Mouse (Mus musculus) spleen, adult 2 months (tissue): Measurements from ENCODE around the gene Efna5. TPM values are rescaled to one million over a fixed set of nuclear protein-coding genes. Genes with fewer than 3 reads are reported as not detected.

Experiments used
- DNase-seq, 2 experiments: peaks; one replicate each; pipeline versions ENCODE4 v3.0.0 to v3.0.0-alpha.2; 2012 to 2021; ENCODE audit warnings: low spot score in 2 of 2, low read depth in 1 of 2
- H3K27ac ChIP-seq: fragments of 200-500 bp; 2 replicates; pipeline ENCODE4 v1.5.1; 2012; ENCODE audit warnings: low read length, inconsistent platforms; ENCODE audit not compliant: insufficient read depth
- H3K27me3 ChIP-seq: fragments of 200-500 bp; 2 replicates; pipeline ENCODE4 v1.6.1; 2012; ENCODE audit warnings: mild to moderate bottlenecking, moderate library complexity, low read length, inconsistent platforms; ENCODE audit not compliant: control insufficient read depth, insufficient read depth
- H3K36me3 ChIP-seq: fragments of 200-500 bp; 2 replicates; pipeline ENCODE4 v1.6.1; 2012; ENCODE audit warnings: mild to moderate bottlenecking, low read length, inconsistent platforms; ENCODE audit not compliant: control insufficient read depth, insufficient read depth
- H3K4me1 ChIP-seq: fragments of 200-500 bp; 2 replicates; pipeline ENCODE4 v1.6.1; 2011; ENCODE audit warnings: inconsistent platforms; ENCODE audit not compliant: control insufficient read depth, insufficient read depth, insufficient read length
- H3K4me3 ChIP-seq: fragments of 200-500 bp; 2 replicates; pipeline ENCODE4 v1.5.1; 2011; ENCODE audit warnings: mild to moderate bottlenecking, inconsistent platforms; ENCODE audit not compliant: insufficient read depth, insufficient read length; ENCODE audit errors: extremely low read depth
- CTCF ChIP-seq: fragments of 200-500 bp; IDR thresholded peaks from 2 replicates; pipeline ENCODE4 v1.5.1; 2011; ENCODE audit warnings: mild to moderate bottlenecking, inconsistent platforms; ENCODE audit not compliant: insufficient read depth, insufficient read length, insufficient replicate concordance; ENCODE audit errors: extremely low read depth
- POLR2A ChIP-seq: fragments of 200-500 bp; IDR thresholded peaks from 2 replicates; pipeline ENCODE4 v1.6.1; 2011; ENCODE audit warnings: low read depth, low read length, inconsistent platforms
- WGBS: fragments of 180-500 bp; shearing (Covaris S2); methylation state at CpG from one replicate; pipeline ENCODE4 v1.1.7; 2018; 5-methylcytosine and 5-hydroxymethylcytosine counted together
- polyA plus RNA-seq: library from polyadenylated mRNA; depleted of rRNA; stranded (reverse); fragments of >200 nt; gene quantifications from 2 replicates; pipeline ENCODE4 v1.2.3, GENCODE M21; 2012

The Efna5 gene
- polyA plus RNA-seq, 1 experiment, result 0.30 TPM

DNA sequence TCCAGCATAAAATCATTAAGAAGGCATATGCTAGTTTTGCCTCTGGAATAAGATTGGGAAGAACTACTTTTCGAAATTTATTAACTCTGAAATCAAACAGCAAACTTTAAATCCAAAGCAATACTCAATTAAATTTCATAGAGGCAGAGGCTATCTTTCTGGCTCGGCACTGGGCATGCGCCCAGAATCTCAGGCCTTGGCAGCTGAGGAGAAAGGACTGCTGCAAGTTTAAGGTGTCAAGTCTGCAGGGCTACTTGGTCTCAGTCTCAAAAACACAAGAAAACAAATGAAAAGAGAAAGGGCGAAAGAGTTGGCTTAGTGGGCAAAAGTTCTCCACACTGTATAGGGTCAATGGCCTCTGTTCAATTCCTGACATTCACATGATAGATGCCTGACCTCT lies 258.6 kb downstream of the Efna5 start:
- Histone ChIP-seq H3K27ac (no peak overlapping the region), H3K4me3 (no peak overlapping the region), H3K27me3 (no peaks in the 10 kb centered on the region), H3K36me3 (no peaks in the 10 kb centered on the region), H3K4me1 (no peaks in the 10 kb centered on the region)
- 90% methylated on average over 4 of the region's 4 CpGs for WGBS
- DNase-seq, result no peak
- no peak for TF ChIP-seq CTCF
- no peak for TF ChIP-seq POLR2A

DNA sequence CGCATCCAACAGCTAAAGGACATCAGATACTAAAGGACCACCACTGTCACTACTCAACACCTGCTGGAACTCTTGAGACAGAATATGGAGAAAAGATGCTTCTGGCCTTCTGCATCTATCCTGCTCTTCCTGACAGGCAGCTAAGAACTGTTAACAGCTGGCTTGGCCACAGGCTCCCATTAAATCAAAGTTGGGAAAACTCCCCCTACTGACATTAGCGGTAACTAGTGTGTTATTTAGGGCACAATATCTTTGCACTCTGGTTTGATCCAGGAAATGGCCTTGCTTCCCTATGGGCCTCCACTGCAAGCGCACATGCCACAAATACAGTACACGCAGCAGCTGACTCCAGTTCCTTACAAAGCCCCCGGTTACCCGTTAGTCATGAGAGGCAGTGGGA lies 266.0 kb downstream of the Efna5 start:
- DNase-seq, result no peak
- H3K27me3 ChIP-seq, result no peaks in the 10 kb centered on the region
- H3K4me3 ChIP-seq, result no peak overlapping the region
- 57% methylated on average over 6 of the region's 6 CpGs for WGBS
- no peaks in the 10 kb centered on the region for H3K4me1 ChIP-seq
- no peak for TF ChIP-seq CTCF
- TF ChIP-seq POLR2A, result no peak
- H3K36me3 ChIP-seq, result no peaks in the 10 kb centered on the region
- no peak overlapping the region for H3K27ac ChIP-seq

DNA sequence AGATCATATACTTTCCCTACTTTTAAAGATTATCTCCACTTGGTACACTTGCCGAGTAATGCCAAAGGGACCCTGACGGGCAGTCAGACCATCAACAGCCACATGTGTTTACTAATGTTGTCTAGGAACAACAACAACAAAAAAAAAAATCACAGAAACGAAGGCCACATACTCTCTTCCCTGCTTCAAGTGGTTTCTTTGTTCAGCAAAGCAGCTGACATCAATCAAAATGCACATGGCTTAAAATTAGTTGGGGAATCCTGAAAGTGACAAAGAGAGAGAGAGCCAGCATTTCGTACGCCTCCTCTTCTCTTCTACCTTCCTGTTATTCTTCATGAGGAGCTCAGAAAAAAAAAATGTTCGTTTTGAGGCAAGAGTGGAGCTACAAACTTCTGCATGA lies 266.4 kb downstream of the Efna5 start:
- H3K27me3 ChIP-seq, result no peaks in the 10 kb centered on the region
- H3K4me3 ChIP-seq, result no peak overlapping the region
- no peaks in the 10 kb centered on the region for H3K4me1 ChIP-seq
- TF ChIP-seq POLR2A (no peak), CTCF (no peak)
- no peak for DNase-seq
- 80% methylated on average over 6 of the region's 6 CpGs for WGBS
- H3K36me3 ChIP-seq, result no peaks in the 10 kb centered on the region
- H3K27ac ChIP-seq, result no peak overlapping the region

DNA sequence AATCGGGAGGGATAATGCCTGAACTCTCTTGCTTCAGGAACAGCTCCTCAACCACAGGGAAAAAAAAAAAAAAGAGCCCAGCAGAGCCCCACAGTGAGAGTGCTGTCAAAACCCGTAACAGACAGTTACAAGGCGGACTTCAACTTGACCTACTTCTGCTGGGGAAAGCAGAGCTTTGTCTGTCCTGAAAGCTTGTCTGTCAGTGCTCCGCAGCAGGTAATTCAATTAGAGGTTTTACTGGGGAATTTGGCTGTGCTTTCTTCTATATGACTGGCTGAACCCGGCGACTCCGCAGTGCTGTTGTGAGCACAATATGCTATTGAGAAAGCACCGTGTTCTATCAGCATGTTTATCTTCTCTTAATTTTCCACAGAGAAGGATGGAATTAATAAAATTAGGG lies 266.9 kb downstream of the Efna5 start:
- TF ChIP-seq CTCF (no peak), POLR2A (no peak)
- WGBS, result 92% methylated on average over 8 of the region's 8 CpGs
- Histone ChIP-seq H3K27ac (no peak overlapping the region), H3K4me3 (no peak overlapping the region), H3K36me3 (no peaks in the 10 kb centered on the region), H3K27me3 (no peaks in the 10 kb centered on the region), H3K4me1 (no peaks in the 10 kb centered on the region)
- DNase-seq, result no peak

DNA sequence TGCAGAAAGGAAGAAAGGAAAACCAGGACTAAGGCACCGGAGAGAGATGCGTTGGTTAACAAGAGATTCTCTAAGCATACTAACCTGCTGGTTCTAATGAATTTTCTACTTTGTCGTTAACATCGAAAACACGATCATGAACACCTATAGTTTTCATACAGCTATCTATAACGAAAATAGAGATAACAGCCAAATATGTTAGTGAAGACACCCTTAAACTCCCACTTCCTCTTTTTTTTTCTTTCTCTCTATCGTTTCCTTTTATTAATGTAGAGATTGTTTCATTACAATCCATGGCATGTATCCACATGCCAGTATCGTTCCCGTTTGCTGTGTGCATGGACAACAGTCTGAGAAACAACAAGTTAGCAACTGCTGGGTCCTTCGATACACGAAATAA lies 267.9 kb downstream of the Efna5 start:
- 82% methylated on average over 11 of the region's 11 CpGs for WGBS

DNA sequence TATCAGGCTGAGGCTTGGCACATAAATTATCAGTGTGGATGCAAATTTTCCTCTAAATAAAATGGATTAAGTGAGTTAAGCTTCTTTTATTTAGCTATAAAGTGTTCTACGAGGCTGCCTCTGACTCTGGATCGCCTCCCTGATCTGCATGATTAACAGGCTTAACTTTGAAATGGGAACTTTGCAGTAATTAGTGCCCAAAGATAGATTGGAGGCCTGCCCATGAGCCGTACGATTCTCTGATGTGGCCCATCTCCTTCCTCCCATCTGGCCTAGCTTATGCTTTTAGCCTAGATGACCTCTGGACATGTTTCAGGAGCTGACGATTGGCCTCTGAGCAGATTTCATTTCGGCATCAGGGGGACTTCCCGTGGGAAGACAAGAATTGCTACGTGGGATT lies 273.0 kb downstream of the Efna5 start:
- DNase-seq, result no peak
- H3K4me1 ChIP-seq, result no peaks in the 10 kb centered on the region
- TF ChIP-seq CTCF (no peak), POLR2A (no peak)
- no peaks in the 10 kb centered on the region for H3K36me3 ChIP-seq
- H3K27me3 ChIP-seq, result no peaks in the 10 kb centered on the region
- 88% methylated on average over 8 of the region's 8 CpGs for WGBS
- no peak overlapping the region for H3K4me3 ChIP-seq
- no peak overlapping the region for H3K27ac ChIP-seq

More for the DNA sequence above, 267.9 kb downstream of the Efna5 start:
- no peak for TF ChIP-seq POLR2A
- TF ChIP-seq CTCF, result no peak
- no peaks in the 10 kb centered on the region for H3K27me3 ChIP-seq
- DNase-seq, result no peak
- no peaks in the 10 kb centered on the region for H3K36me3 ChIP-seq
- no peak overlapping the region for H3K4me3 ChIP-seq
- H3K4me1 ChIP-seq, result no peaks in the 10 kb centered on the region
- H3K27ac ChIP-seq, result no peak overlapping the region

DNA sequence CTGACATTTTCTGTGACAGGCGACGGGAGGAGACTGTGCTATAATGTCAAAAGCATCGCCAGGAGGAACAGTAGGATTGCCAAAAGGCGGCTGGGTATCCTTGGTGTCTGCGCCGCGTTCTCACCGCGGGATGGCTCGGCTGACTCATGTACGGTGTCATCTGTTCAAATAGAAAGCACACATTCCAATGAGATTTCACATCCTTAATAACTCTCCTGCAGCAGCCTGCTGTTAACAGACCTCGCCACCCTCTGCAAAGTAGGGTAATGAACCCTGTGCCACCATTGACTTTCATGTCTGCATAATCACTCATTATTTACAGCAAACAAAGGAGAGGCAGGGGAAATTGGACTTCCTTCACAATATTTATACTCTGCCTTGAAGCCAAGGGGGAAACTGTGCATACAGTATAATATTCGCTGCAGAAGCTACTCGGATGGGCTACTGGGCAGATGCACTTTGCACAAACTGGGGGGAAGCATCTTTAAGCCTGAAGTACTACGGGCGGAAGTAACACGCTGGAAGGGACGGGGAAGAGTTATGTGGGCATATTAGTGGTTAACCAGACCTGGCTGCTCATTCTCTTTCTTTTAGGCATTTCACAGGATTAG lies 273.7 kb downstream of the Efna5 start:
- 83% methylated on average over 18 of the region's 18 CpGs for WGBS
- H3K27ac ChIP-seq, result no peak overlapping the region
- no peaks in the 10 kb centered on the region for H3K4me1 ChIP-seq
- TF ChIP-seq CTCF (no peak), POLR2A (no peak)
- no peaks in the 10 kb centered on the region for H3K27me3 ChIP-seq
- no peak for DNase-seq
- no peaks in the 10 kb centered on the region for H3K36me3 ChIP-seq
- H3K4me3 ChIP-seq, result no peak overlapping the region

DNA sequence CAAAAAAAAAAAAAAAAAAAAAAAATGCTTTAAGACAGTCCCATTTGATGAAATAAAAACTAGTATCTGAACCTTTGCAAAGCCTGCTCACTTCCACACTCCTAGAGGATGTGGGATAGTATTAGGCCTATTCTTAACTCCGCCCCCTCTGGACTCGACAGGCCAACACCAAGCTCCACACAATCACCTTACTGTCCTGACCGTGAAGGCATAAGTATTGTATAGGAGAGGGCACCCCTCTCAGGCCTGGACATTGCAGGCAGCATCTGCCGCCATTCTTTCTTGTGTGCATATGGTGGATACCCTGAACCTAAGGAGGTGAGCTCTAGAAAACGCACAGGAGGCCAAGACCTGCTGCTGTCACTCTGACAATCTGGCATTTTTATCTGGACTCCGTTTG lies 274.4 kb downstream of the Efna5 start:
- Histone ChIP-seq H3K27me3 (no peaks in the 10 kb centered on the region), H3K4me1 (no peaks in the 10 kb centered on the region), H3K27ac (no peak overlapping the region), H3K4me3 (no peak overlapping the region), H3K36me3 (no peaks in the 10 kb centered on the region)
- TF ChIP-seq CTCF (no peak), POLR2A (no peak)
- WGBS, result 88% methylated on average over 6 of the region's 6 CpGs
- DNase-seq, result no peak
